Mouse (Mus musculus) heart, postnatal 0 days (tissue): ENCODE measurements around the gene Gtpbp3. TPM values are rescaled to one million over a fixed set of nuclear protein-coding genes. Genes with fewer than 3 reads are reported as not detected.

Source experiments
- ATAC-seq: fragments of 200-750 bp; cut with Nextera tagmentation; 2 replicates; pipeline ENCODE4 v1.8.0; 2017; ENCODE audit warnings: low read depth, moderate number of reproducible peaks, moderate library complexity; ENCODE audit not compliant: insufficient read depth
- DNase-seq: peaks from one replicate; pipeline ENCODE4 v3.0.0-alpha.2; 2016; ENCODE audit warnings: low spot score
- H3K27ac ChIP-seq: fragments of 300-500 bp; sonication (generic); 2 replicates; pipeline ENCODE4 v1.5.1; 2014; ENCODE audit warnings: low read depth, mild to moderate bottlenecking
- H3K27me3 ChIP-seq: fragments of 300-500 bp; sonication (generic); 2 replicates; pipeline ENCODE4 v1.6.1; 2014; ENCODE audit warnings: low read length, mixed read lengths; ENCODE audit not compliant: control insufficient read depth, insufficient read depth
- H3K36me3 ChIP-seq: fragments of 300-500 bp; sonication (generic); replicated peaks from 2 replicates; pipeline ENCODE4 v1.6.1; 2014; ENCODE audit warnings: low read length, mixed read lengths; ENCODE audit not compliant: control insufficient read depth, insufficient read depth
- H3K4me1 ChIP-seq: fragments of 300-500 bp; sonication (generic); 2 replicates; pipeline ENCODE4 v1.6.1; 2014; ENCODE audit warnings: antibody characterized with exemption; ENCODE audit not compliant: control insufficient read depth, insufficient read depth
- H3K4me2 ChIP-seq: fragments of 300-500 bp; sonication (generic); 2 replicates; pipeline ENCODE4 v1.6.1; 2014; ENCODE audit warnings: low read depth, mild to moderate bottlenecking, low read length, moderate library complexity
- H3K4me3 ChIP-seq: fragments of 300-500 bp; sonication (generic); 2 replicates; pipeline ENCODE4 v1.5.1; 2014; ENCODE audit warnings: low read depth, low read length
- H3K9ac ChIP-seq: fragments of 300-500 bp; sonication (generic); replicated peaks from 2 replicates; pipeline ENCODE4 v1.6.1; 2014; ENCODE audit warnings: low read depth, low read length, mixed read lengths
- H3K9me3 ChIP-seq: fragments of 300-500 bp; sonication (generic); replicated peaks from 2 replicates; pipeline ENCODE4 v1.6.1; 2016; ENCODE audit warnings: low read length; ENCODE audit not compliant: control insufficient read depth
- CTCF ChIP-seq: IDR thresholded peaks from 2 replicates; pipeline ENCODE4 v1.5.1; 2016; ENCODE audit warnings: antibody characterized with exemption, control low read depth, low read depth
- EP300 ChIP-seq: IDR thresholded peaks from 2 replicates; pipeline ENCODE4 v1.6.1; 2016; ENCODE audit warnings: antibody characterized with exemption, low read depth
- WGBS: fragments of 180-500 bp; shearing (Covaris S2); extraction: QIAGEN DNeasy Blood & Tissue Kit; methylation state at CpG from one replicate; pipeline ENCODE4 v1.1.7; 2014; 5-methylcytosine and 5-hydroxymethylcytosine counted together
- polyA plus RNA-seq: library from polyadenylated mRNA; unstranded; fragments of >200 nt; fragmentation: Nextera tagmentation; extraction: Ambion mirVana; gene quantifications from 2 replicates; pipeline ENCODE4 v1.2.1, GENCODE M21; 2015
- total RNA-seq: library from RNA; depleted of rRNA; stranded (reverse); fragments of >200 nt; gene quantifications from 2 replicates; pipeline ENCODE4 v1.2.3, GENCODE M21; 2014; ENCODE audit warnings: low replicate concordance

Gtpbp3 gene
- total and polyA plus RNA-seq, 2 experiments from 2014 or later: 11.3 to 36.7 TPM

DNA sequence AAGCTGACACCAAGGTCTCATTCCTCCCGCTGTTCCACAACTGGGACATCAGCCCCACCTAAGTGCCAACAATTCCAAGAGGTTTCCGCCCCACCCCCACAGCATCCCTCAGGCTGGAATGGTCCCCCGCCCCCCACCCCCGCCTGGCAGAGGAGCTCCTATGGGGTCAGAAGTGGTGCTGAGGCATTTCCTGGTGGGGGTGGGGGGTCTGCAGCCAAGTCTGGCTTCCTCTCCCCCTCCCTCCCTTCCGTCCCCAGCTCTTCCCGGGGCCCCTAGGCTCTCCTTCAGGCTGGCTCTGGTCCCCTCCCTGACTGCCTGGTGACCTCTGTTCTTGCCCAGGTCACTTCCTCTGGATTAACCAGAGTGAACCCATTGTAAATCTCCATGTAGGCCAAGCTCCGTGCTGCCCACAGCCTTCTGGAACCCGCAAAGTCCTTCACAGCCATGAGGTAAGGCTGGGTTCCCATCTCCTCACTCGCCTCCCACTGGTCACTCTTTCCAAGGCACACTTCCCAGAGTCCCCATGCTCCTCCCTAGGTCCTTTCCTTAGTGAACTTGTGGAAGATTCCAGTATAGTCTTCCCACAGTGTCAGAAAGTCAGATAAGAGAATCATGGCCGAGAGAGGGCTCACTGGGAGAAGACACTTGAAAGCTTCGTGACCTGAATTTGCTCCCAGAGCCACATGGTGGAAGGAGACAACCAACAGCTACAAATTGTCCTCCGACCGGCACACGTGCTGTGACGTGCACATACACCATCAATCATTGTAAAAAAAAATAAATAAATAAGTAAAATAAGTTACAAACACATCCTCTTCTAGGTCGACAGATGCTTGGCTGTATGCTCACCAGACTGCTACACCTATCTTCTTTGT, 11.2 kb downstream of the Gtpbp3 start:
- peak overlapping the region; percentile 9; the same call in 1 of the 2 replicates for H3K4me2 ChIP-seq
- no peaks in the 10 kb centered on the region for H3K9me3 ChIP-seq
- H3K4me3 ChIP-seq: no peak overlapping the region
- H3K36me3 ChIP-seq: no peaks in the 10 kb centered on the region
- TF ChIP-seq CTCF: no peak
- TF ChIP-seq EP300: no peak
- 31% methylated on average over 16 of the region's 16 CpGs for WGBS
- H3K27me3 ChIP-seq: no peaks in the 10 kb centered on the region
- peaks cover 44% of the 10 kb centered on the region for H3K4me1 ChIP-seq
- H3K9ac ChIP-seq: no peak overlapping the region
- ATAC-seq (no peak), DNase-seq (peak; percentile 43)
- H3K27ac ChIP-seq: peak overlapping the region; percentile 49

DNA sequence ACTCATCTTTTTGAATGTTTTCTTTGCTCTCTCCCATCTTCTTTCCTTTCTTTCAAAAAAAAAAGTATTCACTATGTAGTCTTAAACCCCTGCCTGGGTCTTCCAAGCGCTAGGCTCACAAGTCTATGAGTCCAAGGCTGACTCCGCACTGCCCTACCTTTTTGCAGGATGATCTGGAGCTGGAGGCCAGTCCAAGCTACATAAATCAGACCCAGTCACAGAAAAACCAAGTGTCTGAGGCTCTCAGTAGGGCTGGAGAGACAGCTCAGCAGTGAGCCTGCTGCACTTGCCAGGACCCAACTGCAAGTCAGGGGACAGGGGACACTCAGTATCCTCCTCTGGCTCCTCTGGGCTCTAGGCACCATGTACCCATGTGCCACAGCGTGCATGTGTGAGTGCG, 16.4 kb downstream of the Gtpbp3 start:
- H3K4me2 ChIP-seq: no peak overlapping the region
- TF ChIP-seq EP300 (no peak), CTCF (no peak)
- WGBS: 90% methylated on average over 4 of the region's 4 CpGs
- peaks cover 7% of the 10 kb centered on the region; the same call in 1 of the 2 replicates for H3K4me1 ChIP-seq
- H3K27me3 ChIP-seq: peaks cover 41% of the 10 kb centered on the region
- no peak overlapping the region for H3K4me3 ChIP-seq
- H3K9me3 ChIP-seq: no peaks in the 10 kb centered on the region
- no peaks in the 10 kb centered on the region for H3K36me3 ChIP-seq
- no peak overlapping the region for H3K27ac ChIP-seq
- H3K9ac ChIP-seq: no peak overlapping the region
- ATAC-seq (no peak), DNase-seq (no peak)

DNA sequence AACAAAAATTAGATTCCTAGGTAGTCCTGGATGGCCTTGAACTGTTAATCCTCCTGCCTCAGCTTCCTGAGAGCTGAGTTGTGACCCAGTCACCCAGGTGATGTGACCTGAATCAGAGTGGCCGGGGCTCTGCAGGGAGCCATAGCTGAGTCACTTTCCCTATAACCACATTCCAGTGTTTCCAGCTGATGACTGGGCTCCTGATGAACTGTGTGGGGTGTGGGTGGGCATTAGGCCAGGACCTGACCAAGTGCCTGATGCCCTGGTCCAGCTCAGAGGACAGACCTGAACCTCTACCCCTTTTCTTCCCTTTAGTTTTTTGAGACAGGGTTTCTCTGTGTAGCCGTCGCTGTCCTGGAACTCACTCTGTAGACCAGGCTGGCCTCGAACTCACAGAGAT, 17.4 kb downstream of the Gtpbp3 start:
- no peak overlapping the region for H3K9ac ChIP-seq
- 87% methylated on average over 4 of the region's 4 CpGs for WGBS
- TF ChIP-seq EP300 (no peak), CTCF (no peak)
- no peak overlapping the region for H3K4me2 ChIP-seq
- no peaks in the 10 kb centered on the region for H3K9me3 ChIP-seq
- ATAC-seq (no peak), DNase-seq (no peak)
- no peaks in the 10 kb centered on the region for H3K36me3 ChIP-seq
- H3K4me3 ChIP-seq: no peak overlapping the region
- H3K27me3 ChIP-seq: peaks cover 50% of the 10 kb centered on the region
- H3K27ac ChIP-seq: no peak overlapping the region
- H3K4me1 ChIP-seq: 0 out of 2 replicates have a peak, but pooled peaks cover 3% of the 10 kb centered on the region

- Histone ChIP-seq H3K9ac (no peak overlapping the region), H3K9me3 (no peaks in the 10 kb centered on the region), H3K4me2 (no peak overlapping the region), H3K36me3 (no peaks in the 10 kb centered on the region), H3K4me1 (0 out of 2 replicates have a peak, but pooled peaks cover 3% of the 10 kb centered on the region), H3K27me3 (peaks cover 53% of the 10 kb centered on the region), H3K27ac (no peak overlapping the region), H3K4me3 (no peak overlapping the region)
- ATAC-seq (no peak), DNase-seq (no peak)
- TF ChIP-seq EP300 (no peak), CTCF (no peak)
- WGBS: 58% methylated on average over 4 of the region's 4 CpGs
Measured at GRCm38 (mm10) chr8:71505979-71506378, 18.1 kb downstream of the Gtpbp3 start.

GRCm38 (mm10) chr8:71507589-71508104, 19.7 kb downstream of the Gtpbp3 start:
- ATAC-seq (peak; percentile 77), DNase-seq (peak; percentile 86)
- no peak overlapping the region for H3K9ac ChIP-seq
- H3K4me1 ChIP-seq: 0 out of 2 replicates have a peak, but pooled peaks cover 3% of the 10 kb centered on the region
- TF ChIP-seq EP300 (no peak), CTCF (no peak)
- H3K4me2 ChIP-seq: peak overlapping the region; percentile 83
- under 1% methylated on average over 58 of the region's 61 CpGs for WGBS
- H3K36me3 ChIP-seq: no peaks in the 10 kb centered on the region
- H3K27ac ChIP-seq: no peak overlapping the region
- peaks cover 62% of the 10 kb centered on the region for H3K27me3 ChIP-seq
- no peaks in the 10 kb centered on the region for H3K9me3 ChIP-seq
- H3K4me3 ChIP-seq: peak overlapping the region; percentile 48

GRCm38 (mm10) chr8:71509316-71509715, 21.4 kb downstream of the Gtpbp3 start:
- ATAC-seq: no peak
- Histone ChIP-seq H3K27me3 (peaks cover 62% of the 10 kb centered on the region), H3K9ac (no peak overlapping the region), H3K4me3 (no peak overlapping the region), H3K4me2 (no peak overlapping the region; the same call in 1 of the 2 replicates), H3K4me1 (0 out of 2 replicates have a peak, but pooled peaks cover 3% of the 10 kb centered on the region), H3K36me3 (no peaks in the 10 kb centered on the region), H3K27ac (no peak overlapping the region), H3K9me3 (no peaks in the 10 kb centered on the region)
- 67% methylated on average over 2 of the region's 2 CpGs for WGBS
- TF ChIP-seq CTCF: no peak
- no peak for TF ChIP-seq EP300
- no peak for DNase-seq
